Mouse (Mus musculus) heart, adult 2 months (tissue): ENCODE measurements at regions not wholly inside any gene's neighbourhood (a gene's known extent, or its start where the extent isn't known, plus 50 kb on each side); places are given as distances from the start of the nearest gene placed in this dataset.

Experiments
- DNase-seq, 2 experiments: peaks; one replicate each; pipeline ENCODE4 v3.0.0; 2021
- H3K27ac ChIP-seq: fragments of 200-600 bp; 2 replicates; pipeline ENCODE4 v1.8.1; 2022
- H3K27me3 ChIP-seq: fragments of 200-500 bp; 2 replicates; pipeline ENCODE4 v1.6.1; 2012; ENCODE audit warnings: mild to moderate bottlenecking, low read length, inconsistent platforms, mixed read lengths; ENCODE audit not compliant: control insufficient read depth, insufficient read depth
- H3K36me3 ChIP-seq: fragments of 200-500 bp; 2 replicates; pipeline ENCODE4 v1.6.1; 2012; ENCODE audit warnings: low read length, inconsistent platforms; ENCODE audit not compliant: control insufficient read depth, insufficient read depth
- H3K4me1 ChIP-seq: fragments of 200-500 bp; 2 replicates; pipeline ENCODE4 v1.6.1; 2011; ENCODE audit warnings: low read length; ENCODE audit not compliant: control insufficient read depth, insufficient read depth
- H3K4me3 ChIP-seq: fragments of 200-600 bp; 2 replicates; pipeline ENCODE4 v1.8.1; 2022
- H3K79me2 ChIP-seq: fragments of 200-500 bp; replicated peaks from 2 replicates; pipeline ENCODE4 v1.6.1; 2012; ENCODE audit warnings: mild to moderate bottlenecking, inconsistent platforms, low read length, moderate library complexity, mixed read lengths; ENCODE audit not compliant: control insufficient read depth, insufficient read depth
- H3K9ac ChIP-seq: fragments of 200-500 bp; 2 replicates; pipeline ENCODE4 v1.6.1; 2012; ENCODE audit warnings: low read depth, mild to moderate bottlenecking, control low read depth, inconsistent platforms, low read length, mixed read lengths
- CTCF ChIP-seq: fragments of 200-600 bp; IDR thresholded peaks from 2 replicates; pipeline ENCODE4 v1.8.1; 2022; ENCODE audit warnings: antibody characterized with exemption, mild to moderate bottlenecking, moderate library complexity
- EP300 ChIP-seq: fragments of 200-500 bp; IDR thresholded peaks from 2 replicates; pipeline ENCODE4 v1.6.1; 2011; ENCODE audit warnings: low read depth, low read length, control low read depth; ENCODE audit not compliant: insufficient read depth
- POLR2A ChIP-seq: fragments of 200-500 bp; IDR thresholded peaks from 2 replicates; pipeline ENCODE4 v1.6.1; 2011; ENCODE audit warnings: mild to moderate bottlenecking, low read depth, low read length, control low read depth; ENCODE audit not compliant: insufficient read depth
- WGBS: fragments of 180-500 bp; shearing (Covaris S2); methylation state at CpG from one replicate; pipeline ENCODE4 v1.1.7; 2018; 5-methylcytosine and 5-hydroxymethylcytosine counted together
- intact Hi-C: fragments of 180-260 bp; cut with DNase I; formaldehyde crosslinking; loops from one replicate; pipeline ENCODE4 v1.15.1; 2025

DNA sequence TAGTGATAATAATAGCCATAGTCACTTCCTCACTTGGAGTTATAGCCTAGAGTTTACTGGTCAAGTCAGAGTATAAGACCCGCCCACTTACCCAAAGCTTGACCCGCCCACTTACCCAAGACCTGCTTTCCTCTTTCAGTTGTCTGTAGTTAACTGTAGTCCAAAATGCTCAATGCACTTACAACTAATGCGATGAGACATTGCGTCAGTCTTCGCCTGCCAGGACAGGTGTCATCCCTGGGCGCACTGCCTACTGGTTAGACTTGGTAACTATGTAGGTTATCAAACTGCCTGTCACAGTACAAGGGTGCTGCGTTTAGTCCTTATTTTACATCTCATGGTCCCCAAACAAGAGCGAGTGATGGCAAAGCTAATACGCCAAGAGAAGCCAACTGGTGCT is 294.0 kb downstream of the Mtx2 start:
- WGBS: 94% methylated on average over 9 of the region's 9 CpGs
- TF ChIP-seq EP300: no peak
- no peak for TF ChIP-seq CTCF
- no peak for TF ChIP-seq POLR2A
- DNase-seq: no peak

DNA sequence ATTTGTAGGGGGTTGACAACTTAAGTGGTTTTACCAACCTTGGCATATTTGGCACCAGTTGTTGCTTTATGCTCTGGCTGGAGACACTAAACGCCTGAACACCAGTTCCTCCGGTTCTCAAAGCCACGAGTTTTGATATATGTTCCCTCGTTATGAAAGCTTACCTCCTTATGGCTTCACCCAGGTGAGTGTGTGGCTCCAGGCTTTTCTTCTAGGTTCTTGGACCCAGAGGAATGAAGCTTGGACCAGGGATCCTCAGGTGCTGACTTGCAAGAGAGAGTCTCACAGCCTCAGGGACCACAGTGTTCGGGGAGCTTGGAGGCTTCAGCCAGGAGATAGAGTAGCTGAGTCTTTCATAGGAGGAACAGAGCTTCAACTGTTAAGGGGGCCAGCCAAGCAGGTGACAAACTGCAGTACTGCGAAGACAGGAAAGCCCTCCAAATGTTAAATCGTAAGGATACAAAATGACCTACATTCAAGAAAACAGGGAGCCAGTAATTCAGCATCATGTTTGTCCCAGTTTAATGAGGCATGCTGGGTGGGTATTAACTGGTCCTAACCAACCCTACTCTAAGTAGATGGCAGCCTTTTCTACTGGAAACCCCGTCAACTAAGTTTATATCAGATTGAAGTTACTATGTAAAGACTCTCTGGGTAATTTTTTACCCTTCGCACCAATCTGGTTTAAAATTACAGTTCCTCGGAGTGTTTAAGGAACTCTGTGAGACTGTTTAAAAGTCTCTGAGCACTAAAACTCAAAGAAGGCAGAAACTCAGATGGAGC is 307.9 kb downstream of the Mtx2 start:
- H3K4me1 ChIP-seq: no peaks in the 10 kb centered on the region
- no peak for TF ChIP-seq POLR2A
- no peak for TF ChIP-seq EP300
- no peaks in the 10 kb centered on the region for H3K79me2 ChIP-seq
- H3K9ac ChIP-seq: no peak overlapping the region
- 89% methylated on average over 10 of the region's 10 CpGs for WGBS
- H3K4me3 ChIP-seq: no peak overlapping the region
- H3K27me3 ChIP-seq: peaks cover 5% of the 10 kb centered on the region; the same call in 1 of the 2 replicates
- H3K27ac ChIP-seq: no peak overlapping the region
- no peak for DNase-seq
- intact Hi-C loops: loop anchor here (10.0 kb wide), 1 partner anchor 169 kb away; no protein-coding TSS in a partner anchor
- no peaks in the 10 kb centered on the region for H3K36me3 ChIP-seq

More for the DNA sequence above, 294.0 kb downstream of the Mtx2 start:
- no peak overlapping the region for H3K4me3 ChIP-seq
- intact Hi-C loops: no loop called here
- H3K36me3 ChIP-seq: no peaks in the 10 kb centered on the region
- no peaks in the 10 kb centered on the region for H3K4me1 ChIP-seq
- no peaks in the 10 kb centered on the region for H3K27me3 ChIP-seq
- H3K9ac ChIP-seq: no peak overlapping the region
- no peak overlapping the region for H3K27ac ChIP-seq
- H3K79me2 ChIP-seq: no peaks in the 10 kb centered on the region

DNA sequence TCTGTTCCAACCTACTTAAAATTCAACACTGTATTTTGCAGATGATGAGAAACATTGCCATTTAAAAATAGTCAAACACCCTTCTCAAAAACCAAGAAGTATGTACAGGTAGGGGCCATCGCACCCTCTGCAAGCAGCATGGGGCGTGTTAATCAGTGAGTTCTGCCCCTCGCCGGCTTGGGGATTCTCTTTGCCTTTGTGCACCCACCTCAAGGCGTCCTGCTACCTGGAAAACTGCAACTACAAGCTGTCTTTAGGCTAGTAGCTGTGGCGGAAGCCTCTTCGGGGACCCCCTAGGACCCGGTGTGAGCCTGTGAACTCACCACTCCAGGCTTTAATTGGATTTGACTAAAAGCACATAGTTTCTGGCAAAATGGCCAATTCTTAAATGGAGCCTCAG is 311.0 kb downstream of the Mtx2 start:
- no peak for TF ChIP-seq POLR2A
- intact Hi-C loops: loop anchor here (1.0 to 10.0 kb wide), 3 partner anchors 172 to 434 kb away; no protein-coding TSS in a partner anchor
- Histone ChIP-seq H3K9ac (no peak overlapping the region), H3K4me1 (no peaks in the 10 kb centered on the region), H3K4me3 (no peak overlapping the region), H3K36me3 (no peaks in the 10 kb centered on the region), H3K79me2 (no peaks in the 10 kb centered on the region), H3K27ac (no peak overlapping the region), H3K27me3 (peaks cover 5% of the 10 kb centered on the region; the same call in 1 of the 2 replicates)
- no peak for DNase-seq
- 55% methylated on average over 8 of the region's 8 CpGs for WGBS

DNA sequence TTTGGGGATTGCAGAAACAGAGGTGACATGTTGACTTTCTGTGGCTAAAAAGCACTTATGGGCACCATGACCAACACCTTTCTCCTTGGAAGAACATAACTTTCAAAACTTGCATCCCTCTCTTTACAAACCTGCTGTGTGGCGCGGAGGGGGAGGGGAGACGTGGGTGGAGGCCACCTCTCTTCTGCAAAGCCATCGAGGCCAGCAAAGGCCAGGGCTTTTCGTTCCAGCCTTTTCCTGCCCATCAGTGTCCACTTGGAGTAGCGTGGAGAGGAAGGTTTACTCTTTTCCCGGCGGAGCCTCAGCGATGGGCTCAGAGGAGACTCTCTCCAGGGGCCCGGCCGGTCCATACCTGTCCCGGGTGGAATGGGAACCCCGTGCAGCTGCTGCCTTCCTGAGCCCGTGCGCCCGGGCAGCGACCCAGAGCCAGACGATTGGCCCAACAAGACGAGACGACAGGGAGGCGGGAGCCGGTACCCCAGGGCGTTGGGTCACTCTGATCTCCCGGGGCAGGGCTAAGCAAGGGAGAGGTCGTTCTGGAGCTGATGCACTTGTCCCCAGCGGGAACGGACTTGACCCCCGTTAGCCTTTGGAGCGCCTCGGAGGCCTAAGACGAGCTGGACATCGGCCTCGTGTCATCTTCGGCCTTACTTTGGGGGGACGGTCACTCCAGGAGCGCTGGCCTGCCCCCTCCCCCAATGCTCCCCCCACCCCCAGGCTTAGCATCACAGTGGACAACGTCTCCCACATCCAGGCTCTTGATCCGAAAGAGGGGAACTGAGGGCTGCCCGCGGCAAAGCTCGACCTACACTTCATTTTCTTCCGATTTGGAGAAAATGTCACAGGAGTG is 311.8 kb downstream of the Mtx2 start:
- no peaks in the 10 kb centered on the region for H3K36me3 ChIP-seq
- H3K27ac ChIP-seq: no peak overlapping the region
- no peaks in the 10 kb centered on the region for H3K4me1 ChIP-seq
- peak in 1 of 2 experiments; percentile 40 for DNase-seq
- H3K27me3 ChIP-seq: peaks cover 5% of the 10 kb centered on the region; the same call in 1 of the 2 replicates
- H3K9ac ChIP-seq: no peak overlapping the region
- intact Hi-C loops: loop anchor here (1.0 to 10.0 kb wide), 3 partner anchors 173 to 435 kb away; no protein-coding TSS in a partner anchor
- WGBS: 3% methylated on average over 42 of the region's 42 CpGs
- H3K79me2 ChIP-seq: no peaks in the 10 kb centered on the region
- peak overlapping the region; percentile 44 for H3K4me3 ChIP-seq
- TF ChIP-seq EP300 (no peak), CTCF (no peak), POLR2A (no peak)

GRCm38 (mm10) chr2:75137983-75138745 is 312.6 kb downstream of the Mtx2 start:
- intact Hi-C loops: loop anchor here (1.0 to 10.0 kb wide), 5 partner anchors 83 to 436 kb away; no protein-coding TSS in a partner anchor
- Histone ChIP-seq H3K9ac (no peak overlapping the region), H3K4me3 (peak overlapping the region; percentile 44), H3K4me1 (no peaks in the 10 kb centered on the region), H3K79me2 (no peaks in the 10 kb centered on the region), H3K27ac (no peak overlapping the region), H3K27me3 (peaks cover 5% of the 10 kb centered on the region; the same call in 1 of the 2 replicates), H3K36me3 (no peaks in the 10 kb centered on the region)
- TF ChIP-seq EP300 (no peak), CTCF (peak; percentile 97; the same call in 1 of the 2 replicates)
- WGBS: 11% methylated on average over 29 of the region's 29 CpGs
- DNase-seq: peak; percentile 63 to 85
